Mouse (Mus musculus): ENCODE data around the gene Kcnk10.

DNA sequence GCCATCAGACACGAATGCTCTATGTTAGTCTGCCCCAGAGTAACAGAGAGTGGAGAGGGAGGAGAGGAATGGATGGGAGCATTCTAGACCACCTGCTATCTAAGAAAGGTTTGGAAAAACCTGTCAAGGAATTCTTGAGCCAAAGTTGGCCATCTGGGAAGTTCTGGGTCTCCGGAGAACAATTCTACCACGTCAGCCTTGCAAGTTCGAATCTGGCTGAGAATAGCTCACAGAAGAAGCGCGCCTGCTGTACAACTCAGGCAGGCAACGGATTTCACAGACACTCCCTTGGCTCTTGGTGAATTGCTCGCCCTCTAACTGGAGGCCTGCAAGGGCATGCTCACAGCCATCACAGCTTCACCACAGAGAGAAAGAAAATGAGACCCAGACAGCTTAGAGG is 52.7 kb downstream of the Kcnk10 start:
- no peak for TF ChIP-seq POLR2A (IDR thresholded peaks at IDR 0.05; ENCODE audit: borderline replicate concordance, insufficient read depth, low read length)
- TF ChIP-seq CTCF (IDR thresholded peaks at IDR 0.05; ENCODE audit: borderline replicate concordance, insufficient read depth, low read depth, low read length) = no peak
